Mouse (Mus musculus) heart, adult 8-10 months (tissue): ENCODE measurements around the gene Gm29427. TPM values are rescaled to one million over a fixed set of nuclear protein-coding genes. Genes with fewer than 3 reads are reported as not detected.
A peak's percentile ranks its signal among the peaks of the same experiment; 100 is the strongest.

ENCODE experiments used
- DNase-seq: peaks from one replicate; pipeline ENCODE4 v3.0.0; 2022; ENCODE audit warnings: low spot score
- total RNA-seq, 4 experiments: library from RNA; stranded (reverse); gene quantifications; 2 replicates each; pipeline ENCODE4 v1.2.4; 2022

The Gm29427 gene
- total RNA-seq, 4 experiments from 2014 or later, result not detected

GRCm38 (mm10) chr1:130732706-130733658 lies 17.4 kb upstream of the Gm29427 start:
- DNase-seq, result no peak

GRCm38 (mm10) chr1:130731741-130732337 lies 16.2 kb upstream of the Gm29427 start, which contains the start of gene AA986860:
Gene AA986860 (plus strand): TSS chr1:130731976.
- DNase-seq, result no peak

- DNase-seq, result no peak
Measured at GRCm38 (mm10) chr1:130729153-130729552, 13.6 kb upstream of the Gm29427 start, which contains the start of gene Pfkfb2. Gene Pfkfb2 (minus strand): TSS chr1:130729253.

GRCm38 (mm10) chr1:130728708-130729107 lies 13.1 kb upstream of the Gm29427 start:
- no peak for DNase-seq

- no peak for DNase-seq
Measured at GRCm38 (mm10) chr1:130728070-130728469, 12.5 kb upstream of the Gm29427 start.

- no peak for DNase-seq
Measured at GRCm38 (mm10) chr1:130726396-130726795, 10.8 kb upstream of the Gm29427 start.

GRCm38 (mm10) chr1:130724206-130724605 lies 8.6 kb upstream of the Gm29427 start:
- DNase-seq, result no peak

GRCm38 (mm10) chr1:130717291-130717871 lies 1.8 kb upstream of the Gm29427 start, which contains the start of gene Yod1:
Gene Yod1 (plus strand): TSS chr1:130717327.
- DNase-seq, result peak; percentile 85

- DNase-seq, result no peak
Measured at GRCm38 (mm10) chr1:130716513-130717290, 1.1 kb upstream of the Gm29427 start.

- DNase-seq, result no peak
Measured at GRCm38 (mm10) chr1:130716218-130716512, 566 bp upstream of the Gm29427 start.

- DNase-seq, result no peak
Measured at GRCm38 (mm10) chr1:130714046-130714445, 1.6 kb downstream of the Gm29427 start.

GRCm38 (mm10) chr1:130710283-130711080 lies 5.1 kb downstream of the Gm29427 start:
- peak; percentile 29 for DNase-seq

GRCm38 (mm10) chr1:130703613-130704012 lies 12.0 kb downstream of the Gm29427 start:
- DNase-seq, result no peak

GRCm38 (mm10) chr1:130701976-130702375 lies 13.6 kb downstream of the Gm29427 start:
- DNase-seq, result no peak

- DNase-seq, result peak; percentile 80
Measured at GRCm38 (mm10) chr1:130699937-130700633, 15.5 kb downstream of the Gm29427 start.

- no peak for DNase-seq
Measured at GRCm38 (mm10) chr1:130698601-130699000, 17.0 kb downstream of the Gm29427 start.

GRCm38 (mm10) chr1:130683905-130684304 lies 31.7 kb downstream of the Gm29427 start:
- no peak for DNase-seq

GRCm38 (mm10) chr1:130681656-130682413 lies 33.8 kb downstream of the Gm29427 start:
- no peak for DNase-seq

- no peak for DNase-seq
Measured at GRCm38 (mm10) chr1:130681075-130681474, 34.5 kb downstream of the Gm29427 start.
